Mouse (Mus musculus): ENCODE measurements around the gene Ttc32. TPM values are rescaled to one million over a fixed set of nuclear protein-coding genes. Genes with fewer than 3 reads are reported as not detected.
A peak's percentile ranks its signal among the peaks of the same experiment; 100 is the strongest.

Ttc32 gene
- total and polyA plus RNA-seq, 2 experiments from 2014 or later, result 5.1 to 7.6 TPM

GRCm38 (mm10) chr12:9054012-9054411 is 24.2 kb downstream of the Ttc32 start:
- H3K27me3 ChIP-seq (ENCODE audit: insufficient read depth, low read length), result no peaks in the 10 kb centered on the region
- no peak overlapping the region for H3K9ac ChIP-seq
- no peak overlapping the region for H3K4me3 ChIP-seq (ENCODE audit: low read depth, low read length)
- DNase-seq (no peak), ATAC-seq (no peak)
- TF ChIP-seq CTCF (IDR thresholded peaks at IDR 0.05; ENCODE audit: low read depth), result no peak
- H3K36me3 ChIP-seq (ENCODE audit: insufficient read depth), result no peaks in the 10 kb centered on the region
- H3K27ac ChIP-seq (ENCODE audit: low read depth, low read length), result no peak overlapping the region
- no peaks in the 10 kb centered on the region for H3K4me1 ChIP-seq (ENCODE audit: insufficient read depth)
- H3K9me3 ChIP-seq (ENCODE audit: low read length), result no peaks in the 10 kb centered on the region
- H3K4me2 ChIP-seq (ENCODE audit: low read depth), result no peak overlapping the region
- WGBS, result 65% methylated on average over 2 of the region's 2 CpGs

GRCm38 (mm10) chr12:9055269-9055668 is 25.5 kb downstream of the Ttc32 start:
- H3K27ac ChIP-seq (ENCODE audit: low read depth, low read length), result no peak overlapping the region
- ATAC-seq (no peak), DNase-seq (no peak)
- WGBS, result 75% methylated on average over 11 of the region's 11 CpGs
- TF ChIP-seq CTCF (IDR thresholded peaks at IDR 0.05; ENCODE audit: low read depth), result no peak
- no peak overlapping the region for H3K4me2 ChIP-seq (ENCODE audit: low read depth)
- H3K9me3 ChIP-seq (ENCODE audit: low read length), result no peaks in the 10 kb centered on the region
- H3K4me1 ChIP-seq (ENCODE audit: insufficient read depth), result no peaks in the 10 kb centered on the region
- no peaks in the 10 kb centered on the region for H3K27me3 ChIP-seq (ENCODE audit: insufficient read depth, low read length)
- no peak overlapping the region for H3K4me3 ChIP-seq (ENCODE audit: low read depth, low read length)
- H3K36me3 ChIP-seq (ENCODE audit: insufficient read depth), result no peaks in the 10 kb centered on the region
- no peak overlapping the region for H3K9ac ChIP-seq

- H3K4me1 ChIP-seq (ENCODE audit: insufficient read depth), result no peaks in the 10 kb centered on the region
- DNase-seq, result no peak
- no peaks in the 10 kb centered on the region for H3K27me3 ChIP-seq (ENCODE audit: insufficient read depth, low read length)
- H3K36me3 ChIP-seq (ENCODE audit: insufficient read depth), result no peaks in the 10 kb centered on the region
- no peak overlapping the region for H3K9ac ChIP-seq
- 74% methylated on average over 3 of the region's 3 CpGs for WGBS
- no peaks in the 10 kb centered on the region for H3K9me3 ChIP-seq (ENCODE audit: low read length)
- H3K4me3 ChIP-seq (ENCODE audit: low read depth, low read length), result no peak overlapping the region
- no peak for ATAC-seq
- no peak overlapping the region for H3K4me2 ChIP-seq (ENCODE audit: low read depth)
- no peak for TF ChIP-seq CTCF (IDR thresholded peaks at IDR 0.05; ENCODE audit: low read depth)
- no peak overlapping the region for H3K27ac ChIP-seq (ENCODE audit: low read depth, low read length)
These were observed 29.7 kb downstream of the Ttc32 start for GRCm38 (mm10) chr12:9059502-9059901.

- Histone ChIP-seq H3K4me2 (ENCODE audit: low read depth) (no peak overlapping the region), H3K4me3 (ENCODE audit: low read depth, low read length) (no peak overlapping the region), H3K4me1 (ENCODE audit: insufficient read depth) (no peaks in the 10 kb centered on the region), H3K36me3 (ENCODE audit: insufficient read depth) (no peaks in the 10 kb centered on the region), H3K9ac (no peak overlapping the region), H3K27ac (ENCODE audit: low read depth, low read length) (no peak overlapping the region), H3K27me3 (ENCODE audit: insufficient read depth, low read length) (no peaks in the 10 kb centered on the region), H3K9me3 (ENCODE audit: low read length) (no peaks in the 10 kb centered on the region)
- DNase-seq, result no peak
- ATAC-seq, result no peak
- 93% methylated on average over 9 of the region's 9 CpGs for WGBS
- TF ChIP-seq CTCF (IDR thresholded peaks at IDR 0.05; ENCODE audit: low read depth), result no peak
These were observed 30.2 kb downstream of the Ttc32 start for GRCm38 (mm10) chr12:9059965-9060364.

- no peak for DNase-seq
- Histone ChIP-seq H3K4me1 (ENCODE audit: insufficient read depth) (no peaks in the 10 kb centered on the region), H3K27me3 (ENCODE audit: insufficient read depth, low read length) (no peaks in the 10 kb centered on the region), H3K36me3 (ENCODE audit: insufficient read depth) (no peaks in the 10 kb centered on the region), H3K9ac (no peak overlapping the region), H3K9me3 (ENCODE audit: low read length) (no peaks in the 10 kb centered on the region), H3K4me3 (ENCODE audit: low read depth, low read length) (no peak overlapping the region), H3K4me2 (ENCODE audit: low read depth) (no peak overlapping the region), H3K27ac (ENCODE audit: low read depth, low read length) (no peak overlapping the region)
- 48% methylated on average over 6 of the region's 6 CpGs for WGBS
- no peak for TF ChIP-seq CTCF (IDR thresholded peaks at IDR 0.05; ENCODE audit: low read depth)
- no peak for ATAC-seq
These were observed 33.8 kb downstream of the Ttc32 start for GRCm38 (mm10) chr12:9063611-9064010.

- H3K4me3 ChIP-seq (ENCODE audit: low read depth, low read length), result no peak overlapping the region
- no peak overlapping the region for H3K9ac ChIP-seq
- H3K4me1 ChIP-seq (ENCODE audit: insufficient read depth), result no peaks in the 10 kb centered on the region
- ATAC-seq (no peak), DNase-seq (no peak)
- WGBS, result 78% methylated on average over 1 of the region's 1 CpGs
- H3K4me2 ChIP-seq (ENCODE audit: low read depth), result no peak overlapping the region
- H3K9me3 ChIP-seq (ENCODE audit: low read length), result no peaks in the 10 kb centered on the region
- H3K27me3 ChIP-seq (ENCODE audit: insufficient read depth, low read length), result no peaks in the 10 kb centered on the region
- TF ChIP-seq CTCF (IDR thresholded peaks at IDR 0.05; ENCODE audit: low read depth), result no peak
- H3K27ac ChIP-seq (ENCODE audit: low read depth, low read length), result no peak overlapping the region
- H3K36me3 ChIP-seq (ENCODE audit: insufficient read depth), result no peaks in the 10 kb centered on the region
These were observed 41.3 kb downstream of the Ttc32 start for GRCm38 (mm10) chr12:9071058-9071457.

- Histone ChIP-seq H3K27me3 (ENCODE audit: insufficient read depth, low read length) (no peaks in the 10 kb centered on the region), H3K4me2 (ENCODE audit: low read depth) (no peak overlapping the region), H3K4me3 (ENCODE audit: low read depth, low read length) (no peak overlapping the region), H3K36me3 (ENCODE audit: insufficient read depth) (no peaks in the 10 kb centered on the region), H3K27ac (ENCODE audit: low read depth, low read length) (no peak overlapping the region), H3K4me1 (ENCODE audit: insufficient read depth) (no peaks in the 10 kb centered on the region), H3K9me3 (ENCODE audit: low read length) (no peaks in the 10 kb centered on the region), H3K9ac (no peak overlapping the region)
- DNase-seq (peak; percentile 22), ATAC-seq (peak; percentile 68)
- WGBS, result 14% methylated on average over 4 of the region's 4 CpGs
- no peak for TF ChIP-seq CTCF (IDR thresholded peaks at IDR 0.05; ENCODE audit: low read depth)
These were observed 41.7 kb downstream of the Ttc32 start for GRCm38 (mm10) chr12:9071493-9071892.
